Mouse (Mus musculus): ENCODE results near the gene Sipa1l3.
A peak's percentile ranks its signal among the peaks of the same experiment; 100 is the strongest.

Gene Sipa1l3

DNA sequence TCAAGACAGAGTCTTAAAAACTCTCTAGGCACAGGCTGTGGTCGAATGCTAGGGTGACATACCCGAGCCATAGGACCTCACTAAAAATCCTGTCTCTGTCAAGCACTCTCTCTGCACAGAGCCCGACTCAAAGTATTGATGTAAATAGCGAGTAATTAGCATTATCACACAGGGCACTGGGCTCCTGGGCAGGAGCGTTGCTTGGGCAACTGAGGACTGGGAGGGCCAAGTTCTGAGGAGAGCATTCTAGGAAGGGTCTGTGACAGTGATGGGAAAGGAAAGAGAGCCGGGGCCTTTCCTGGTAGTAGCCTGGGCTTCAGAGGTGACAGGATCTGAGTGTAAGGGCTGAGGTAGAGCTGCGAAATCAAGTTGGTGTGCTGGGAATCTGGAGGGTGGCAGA lies 212.3 kb downstream of the Sipa1l3 start:
- DNase-seq (ENCODE audit: low read depth, low spot score) = peak; percentile 42

DNA sequence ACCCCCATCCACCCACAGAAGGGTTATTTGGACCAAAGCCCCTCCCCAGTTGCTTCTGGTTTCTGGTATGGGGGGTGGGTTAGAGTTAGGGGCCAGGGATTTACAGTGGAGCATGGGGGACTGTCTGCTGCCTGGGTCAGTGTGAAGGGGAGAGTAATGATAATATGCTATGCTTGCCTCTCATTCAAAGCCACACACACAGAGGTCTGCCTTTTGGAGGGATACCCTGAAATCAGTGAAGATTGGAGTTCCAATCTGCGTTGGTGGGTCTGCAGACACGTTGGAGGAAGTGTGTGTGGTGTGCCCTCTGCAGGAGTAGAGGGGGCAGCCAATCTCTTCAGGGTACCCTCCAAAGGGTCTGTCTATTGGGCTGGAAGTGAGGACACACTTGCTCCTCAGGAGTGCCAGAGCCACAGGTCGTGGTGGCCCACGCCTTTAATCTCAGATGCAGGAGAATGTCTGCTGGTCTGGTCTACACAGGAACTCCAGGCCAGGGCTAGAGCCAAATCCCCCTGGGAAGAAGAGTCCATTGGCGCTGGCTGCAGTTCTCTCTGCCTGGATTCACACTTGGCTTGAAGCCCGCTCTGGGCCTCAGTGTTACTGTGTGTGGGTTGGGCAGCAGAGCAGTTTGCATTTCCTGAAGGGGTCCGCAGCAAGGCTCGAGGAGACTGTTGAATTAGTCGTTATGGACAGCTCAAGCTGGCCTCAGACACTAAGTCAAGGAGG lies 213.0 kb downstream of the Sipa1l3 start:
- peak; percentile 44 for DNase-seq (ENCODE audit: low read depth, low spot score)

GRCm38 (mm10) chr7:29304463-29305262 lies 213.8 kb downstream of the Sipa1l3 start:
- peak; percentile 78 for DNase-seq (ENCODE audit: low read depth, low spot score)

DNA sequence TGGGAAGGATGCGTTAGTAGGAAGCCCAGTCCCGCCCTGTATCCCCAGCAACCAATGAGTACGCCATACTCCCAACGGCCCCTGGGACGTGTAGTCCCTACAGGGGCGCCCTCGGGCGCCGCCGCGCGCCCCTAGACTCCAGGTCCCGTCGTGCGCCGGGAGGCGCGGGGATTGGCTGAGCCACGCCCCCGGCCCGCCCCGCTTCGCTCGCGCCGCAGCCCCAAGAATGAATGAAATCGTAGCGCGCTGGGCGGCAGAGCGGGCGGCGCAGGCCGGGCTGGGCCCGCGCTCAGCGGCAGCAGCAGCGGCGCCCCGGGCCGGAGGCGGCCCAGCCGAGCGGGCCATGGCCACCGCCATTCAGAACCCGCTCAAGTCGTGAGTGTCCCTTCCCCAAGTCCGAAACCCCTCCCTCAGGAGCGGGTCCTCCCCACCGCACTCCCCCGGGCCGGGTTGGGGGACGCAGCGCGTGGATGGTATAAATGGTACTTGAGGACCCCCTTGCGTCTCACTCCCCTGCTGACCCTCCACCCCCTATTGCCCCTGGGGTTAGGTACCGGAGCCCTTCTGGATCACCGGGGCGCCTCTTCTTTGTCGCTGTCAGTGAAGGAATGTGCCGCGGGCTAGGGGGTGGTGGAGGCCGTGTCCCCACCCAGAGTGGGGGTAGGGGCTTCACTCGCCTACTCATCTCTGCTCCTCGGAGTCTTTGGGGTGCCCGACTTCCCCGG lies 214.5 kb downstream of the Sipa1l3 start, which contains the start of gene Dpf1:
Gene Dpf1, plus strand, starts transcription at position 214 of the 725 bp plus-strand sequence.
- DNase-seq (ENCODE audit: low read depth, low spot score) = peak; percentile 80

GRCm38 (mm10) chr7:29302641-29303040 lies 215.8 kb downstream of the Sipa1l3 start:
- DNase-seq (ENCODE audit: low read depth, low spot score) = no peak

DNA sequence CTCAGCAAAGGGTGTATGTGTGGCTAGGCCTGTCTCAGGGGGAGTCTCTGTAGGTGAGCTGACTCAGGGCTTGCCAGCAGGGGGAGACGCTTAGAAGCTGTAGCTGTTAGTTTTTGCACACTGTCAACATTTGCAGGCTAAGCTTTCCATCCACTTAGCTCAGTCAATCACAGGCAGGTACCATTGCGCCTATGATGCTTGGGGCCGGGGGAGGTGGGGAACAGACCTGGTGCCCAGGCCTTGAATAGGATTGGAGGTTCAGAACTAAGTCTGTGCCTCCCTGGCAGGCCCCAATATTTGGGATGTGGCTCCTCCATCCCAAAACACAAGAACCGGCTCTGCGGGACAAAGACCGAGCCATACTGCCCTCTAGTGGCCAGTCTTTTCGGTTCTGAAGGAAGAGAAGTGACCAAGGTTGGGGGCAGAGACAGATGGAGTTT lies 217.3 kb downstream of the Sipa1l3 start:
- peak; percentile 90 for DNase-seq (ENCODE audit: low read depth, low spot score)

DNA sequence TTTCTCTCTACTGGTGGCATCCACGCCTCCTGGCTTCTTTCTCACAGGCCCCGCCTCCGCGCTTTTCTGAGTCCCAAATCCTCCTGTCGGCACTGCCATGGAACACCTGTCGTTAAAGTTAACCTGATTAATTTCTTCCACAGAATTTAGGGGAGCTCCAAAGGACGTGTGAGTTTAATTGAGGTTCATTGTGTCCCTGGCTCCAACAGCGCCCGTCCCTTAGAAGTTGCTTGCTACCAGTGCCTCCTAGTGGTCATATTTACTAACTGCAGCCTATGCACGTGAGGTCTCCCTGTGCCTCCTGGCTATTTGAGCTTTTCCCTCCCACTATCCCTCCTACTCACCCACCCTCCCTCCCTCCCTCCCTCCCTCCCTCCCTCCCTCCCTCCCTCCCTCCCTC lies 221.4 kb downstream of the Sipa1l3 start:
- peak; percentile 92 for DNase-seq (ENCODE audit: low read depth, low spot score)

- no peak for DNase-seq (ENCODE audit: low read depth, low spot score)
Measured at GRCm38 (mm10) chr7:29295861-29296647, 222.4 kb downstream of the Sipa1l3 start.

DNA sequence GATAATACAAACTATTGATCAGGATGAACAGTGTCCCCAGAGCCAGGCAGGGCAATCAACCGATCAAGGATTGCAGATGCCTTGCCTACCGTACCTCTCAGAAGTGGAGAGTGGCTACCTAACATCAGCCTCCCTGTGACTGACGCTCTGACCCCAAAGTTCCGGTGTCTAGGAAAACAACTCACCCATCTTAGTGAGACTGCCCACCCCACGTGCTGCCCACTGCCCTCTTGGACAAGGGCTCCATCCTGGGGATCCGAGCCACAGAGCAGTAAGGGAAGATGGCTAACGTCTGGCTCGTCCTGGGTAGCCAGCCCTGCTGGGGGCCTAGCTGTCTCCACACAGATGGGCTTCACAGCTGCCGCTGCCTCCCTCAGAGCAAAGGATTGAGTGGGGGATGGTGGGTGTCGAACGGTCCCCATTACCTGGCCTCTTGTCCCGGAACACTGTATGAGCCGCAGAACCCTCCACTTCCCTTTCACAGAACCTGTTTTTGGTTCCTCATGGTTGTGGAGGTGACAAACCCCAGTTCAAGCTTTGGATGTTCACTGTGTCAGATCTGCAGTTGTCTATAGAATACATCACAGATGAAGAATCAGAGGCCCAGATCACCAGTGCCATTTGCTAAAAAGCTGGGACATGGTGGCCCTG lies 224.2 kb downstream of the Sipa1l3 start:
- DNase-seq (ENCODE audit: low read depth, low spot score) = no peak

DNA sequence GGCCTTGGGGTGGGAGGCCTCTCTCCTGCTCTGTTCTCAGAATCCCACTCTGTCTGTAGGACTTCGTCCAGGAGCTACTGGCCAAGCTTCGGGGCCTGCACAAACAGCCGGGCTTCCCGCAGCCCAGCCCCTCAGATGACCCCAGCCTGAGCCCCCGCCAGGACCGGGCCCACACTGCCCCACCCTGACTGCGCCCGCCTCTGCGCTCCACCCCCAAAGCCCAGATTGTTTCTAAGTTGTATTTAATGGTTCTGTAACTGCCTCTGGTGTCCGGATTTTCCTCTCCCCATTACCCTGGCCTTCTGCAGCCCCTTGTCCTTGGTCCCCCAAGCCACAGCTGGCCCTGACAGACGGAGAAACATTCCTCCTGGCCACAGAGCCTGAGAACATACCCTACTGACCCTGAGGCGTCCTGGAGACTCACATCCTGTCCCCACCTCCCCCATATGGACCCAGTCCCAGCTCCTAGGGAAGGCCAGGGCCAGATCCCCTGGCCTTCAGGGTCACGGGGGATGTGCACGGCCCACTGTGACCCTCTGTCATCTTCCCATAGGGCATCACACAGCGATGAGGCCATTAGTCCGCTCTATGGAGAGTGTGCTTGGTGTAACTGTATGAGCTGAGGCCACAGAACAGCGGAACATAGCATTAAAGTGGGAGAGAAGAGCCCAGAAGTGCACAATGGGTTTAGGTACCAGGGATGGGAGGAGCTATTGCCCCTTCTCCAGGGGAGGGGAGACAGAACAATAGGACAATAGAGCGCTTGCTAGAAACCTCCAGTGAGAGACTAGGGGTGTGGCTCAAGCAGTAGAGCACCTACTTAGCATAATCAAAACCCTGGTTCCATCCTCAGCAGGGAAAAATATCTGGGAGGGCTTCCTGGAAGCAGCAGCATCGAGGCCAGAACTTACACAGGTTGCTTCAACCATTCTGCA lies 225.0 kb downstream of the Sipa1l3 start:
- peak; percentile 98 for DNase-seq (ENCODE audit: low read depth, low spot score)

- no peak for DNase-seq (ENCODE audit: low read depth, low spot score)
Measured at GRCm38 (mm10) chr7:29292458-29293098, 225.9 kb downstream of the Sipa1l3 start.

DNA sequence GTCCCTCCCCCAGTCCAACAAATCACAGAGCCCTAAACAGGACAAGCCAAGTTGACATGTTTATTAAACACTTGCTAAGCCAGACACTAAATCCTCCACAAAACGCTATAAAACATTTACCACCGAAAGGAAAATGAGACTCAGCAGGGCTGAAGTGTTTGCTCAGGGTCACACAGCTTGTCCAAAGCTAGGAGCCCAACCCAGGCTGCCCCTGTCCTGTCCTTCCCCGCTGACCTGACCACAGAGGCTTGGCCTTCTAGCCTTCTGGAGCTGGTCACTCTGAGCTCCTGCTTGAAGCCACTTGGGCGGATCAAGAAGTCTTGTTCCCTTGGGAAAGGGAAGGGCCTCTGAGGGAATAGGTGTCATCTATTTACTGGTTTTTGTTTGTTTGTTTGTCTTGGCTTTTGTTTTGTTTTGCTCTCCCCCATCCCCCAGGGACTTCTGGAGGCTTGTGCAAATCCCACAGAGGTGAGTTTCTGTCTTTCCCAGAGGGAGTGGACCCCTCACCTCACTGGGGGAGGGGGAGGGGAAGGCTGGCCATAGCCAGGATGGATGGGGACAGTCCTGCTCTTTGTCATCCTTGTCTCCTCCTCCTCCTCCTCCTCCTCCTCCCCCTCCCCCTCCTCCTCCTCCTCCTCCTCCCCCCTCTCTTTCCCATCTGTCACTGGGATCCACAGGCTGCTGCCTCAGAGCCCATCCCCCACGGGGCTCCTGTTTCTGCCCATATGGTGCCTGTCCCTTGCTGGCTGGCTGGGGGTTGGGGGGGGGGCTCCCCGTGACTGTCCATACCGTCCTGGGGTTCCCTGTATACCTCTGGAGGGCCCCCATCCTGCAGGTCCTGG lies 226.6 kb downstream of the Sipa1l3 start:
- no peak for DNase-seq (ENCODE audit: low read depth, low spot score)

DNA sequence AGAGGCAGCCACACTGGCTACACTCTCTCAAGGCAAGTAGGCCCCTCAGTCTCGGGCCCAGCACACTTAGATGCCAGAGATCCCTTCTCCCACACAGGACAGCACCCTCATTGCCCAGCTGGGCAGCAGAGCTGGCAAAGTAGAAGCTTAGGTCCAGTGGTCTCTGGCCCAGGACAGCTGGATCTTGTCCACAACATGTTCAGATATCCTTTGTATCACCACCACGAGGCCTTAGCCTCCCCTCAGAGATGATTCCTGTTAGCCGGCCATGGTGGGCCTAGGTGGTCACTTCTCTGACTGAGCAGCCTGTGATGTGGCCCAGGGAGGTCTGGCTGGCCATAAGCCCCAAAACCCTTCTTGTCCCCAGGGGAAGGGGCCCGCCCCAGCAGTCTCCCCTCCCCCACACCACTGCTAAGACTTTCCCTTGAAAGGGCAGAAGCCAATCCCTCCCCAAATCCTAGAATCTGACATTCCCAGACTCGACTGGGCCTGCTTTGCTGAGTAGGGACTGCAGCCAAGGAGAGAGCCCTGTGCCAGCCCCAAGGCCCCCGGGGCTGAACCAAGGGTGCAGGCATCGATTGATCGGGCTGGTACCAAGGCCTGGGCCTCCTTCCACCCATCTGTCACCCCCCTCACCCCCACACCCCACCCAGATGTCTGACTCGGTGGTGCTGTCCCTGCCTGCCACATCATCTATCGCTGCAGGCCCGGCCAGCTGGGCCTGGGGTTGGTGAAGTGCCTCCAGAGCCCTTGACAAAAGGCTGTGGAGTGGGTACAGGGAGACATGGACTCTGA lies 227.6 kb downstream of the Sipa1l3 start:
- DNase-seq (ENCODE audit: low read depth, low spot score) = no peak

DNA sequence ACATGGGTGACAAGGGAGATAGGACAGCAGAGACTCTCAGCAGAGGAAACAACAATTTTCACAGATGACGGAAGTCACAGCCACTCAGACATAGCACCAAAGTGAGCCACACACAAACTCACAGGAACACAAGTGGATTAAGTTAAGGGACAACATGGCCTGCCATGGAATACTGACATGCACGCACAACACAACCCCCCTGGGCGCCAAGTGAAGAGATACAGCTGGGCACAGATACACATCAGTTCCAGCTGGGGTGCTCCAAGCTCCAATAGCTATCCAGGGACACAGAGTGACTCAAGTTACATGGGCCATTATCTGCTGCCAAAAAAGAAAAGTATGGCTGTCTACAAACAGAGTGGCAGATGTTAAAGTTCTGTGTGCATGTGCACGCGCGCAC lies 228.6 kb downstream of the Sipa1l3 start:
- DNase-seq (ENCODE audit: low read depth, low spot score) = no peak

- peak; percentile 80 for DNase-seq (ENCODE audit: low read depth, low spot score)
Measured at GRCm38 (mm10) chr7:29288942-29289638, 229.4 kb downstream of the Sipa1l3 start, which contains the start of gene Ppp1r14a. Gene Ppp1r14a, plus strand, starts transcription at chr7:29289308.

DNA sequence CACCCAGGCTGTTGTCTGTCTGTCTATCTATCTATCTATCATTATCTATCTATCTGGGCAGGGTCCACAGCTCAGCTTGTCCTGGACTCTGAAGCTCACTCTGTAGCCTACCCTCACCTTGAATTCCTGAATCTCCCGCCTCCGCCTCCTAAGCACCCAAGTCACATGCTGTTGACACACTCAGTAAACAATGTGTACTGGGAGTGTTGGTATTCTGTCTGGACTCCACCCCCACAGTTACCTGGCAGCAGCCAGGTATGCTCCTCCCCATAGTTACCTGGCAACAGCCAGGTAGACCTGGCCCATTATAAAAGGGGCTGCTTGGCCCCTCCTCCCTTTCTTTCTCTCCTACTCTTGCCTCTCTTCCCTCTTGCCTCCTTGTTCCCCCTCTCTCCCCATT lies 230.4 kb downstream of the Sipa1l3 start:
- no peak for DNase-seq (ENCODE audit: low read depth, low spot score)

DNA sequence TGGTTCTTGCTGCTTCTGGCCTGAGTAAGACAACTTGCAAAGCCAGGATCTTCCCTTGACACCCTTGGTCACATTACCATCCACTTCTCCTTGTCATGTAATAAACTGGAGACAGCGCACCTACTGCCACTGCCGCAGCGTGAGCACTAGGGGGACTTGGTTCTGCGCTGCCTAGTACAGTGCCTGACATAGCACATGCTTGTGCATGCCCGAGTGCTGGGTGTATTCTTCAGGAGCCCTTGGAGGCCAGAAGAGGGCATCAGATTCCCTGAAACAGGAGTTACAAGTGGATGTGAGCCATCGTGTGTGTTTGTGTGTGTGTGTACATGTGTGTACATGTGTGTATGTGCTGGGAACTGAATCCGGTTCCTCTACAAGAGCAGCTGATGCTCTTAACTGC lies 231.0 kb downstream of the Sipa1l3 start:
- DNase-seq (ENCODE audit: low read depth, low spot score) = peak; percentile 81
